Mouse (Mus musculus) forebrain, embryonic 13.5 days (tissue): ENCODE results near the gene H2-Q6. TPM values are rescaled to one million over a fixed set of nuclear protein-coding genes. Genes with fewer than 3 reads are reported as not detected.
"Not testable (repeated sequence)": the region's sequence is repeated elsewhere in the genome, so short reads cannot be mapped to it uniquely, and the experiment has no call there.

Experiments
- ATAC-seq: fragments of 200-750 bp; cut with Nextera tagmentation; 2 replicates; pipeline ENCODE4 v1.8.0; 2017
- H3K27ac ChIP-seq: fragments of 300-500 bp; sonication (generic); 2 replicates; pipeline ENCODE4 v1.5.1; 2015; ENCODE audit warnings: inconsistent platforms, mild to moderate bottlenecking, moderate library complexity
- H3K27me3 ChIP-seq: fragments of 300-500 bp; sonication (generic); 2 replicates; pipeline ENCODE4 v1.6.1; 2015; ENCODE audit warnings: mild to moderate bottlenecking, inconsistent platforms
- H3K36me3 ChIP-seq: fragments of 300-500 bp; sonication (generic); 2 replicates; pipeline ENCODE4 v1.6.1; 2015; ENCODE audit warnings: mild to moderate bottlenecking, inconsistent platforms; ENCODE audit not compliant: poor library complexity, severe bottlenecking
- H3K4me1 ChIP-seq: fragments of 300-500 bp; sonication (generic); 2 replicates; pipeline ENCODE4 v1.6.1; 2015; ENCODE audit warnings: inconsistent platforms
- H3K4me2 ChIP-seq: fragments of 300-500 bp; sonication (generic); 2 replicates; pipeline ENCODE4 v1.6.1; 2015; ENCODE audit warnings: inconsistent platforms, mild to moderate bottlenecking, moderate library complexity
- H3K4me3 ChIP-seq: fragments of 300-500 bp; sonication (generic); 2 replicates; pipeline ENCODE4 v1.5.1; 2015; ENCODE audit warnings: mild to moderate bottlenecking, inconsistent platforms
- H3K9ac ChIP-seq: fragments of 300-500 bp; sonication (generic); 2 replicates; pipeline ENCODE4 v1.6.1; 2015; ENCODE audit warnings: mild to moderate bottlenecking, inconsistent platforms
- H3K9me3 ChIP-seq: fragments of 300-500 bp; sonication (generic); replicated peaks from 2 replicates; pipeline ENCODE4 v1.6.1; 2016; ENCODE audit warnings: inconsistent platforms
- WGBS: fragments of 180-500 bp; shearing (Covaris S2); methylation state at CpG from one replicate; pipeline ENCODE4 v1.1.7; 2015; 5-methylcytosine and 5-hydroxymethylcytosine counted together
- polyA plus RNA-seq: library from polyadenylated mRNA; unstranded; fragments of >200 nt; fragmentation: Nextera tagmentation; extraction: Ambion mirVana; gene quantifications from 2 replicates; pipeline ENCODE4 v1.2.1, GENCODE M21; 2015

Gene H2-Q6
- polyA plus RNA-seq, 1 experiment from 2014 or later = 0.22 TPM

GRCm38 (mm10) chr17:35420206-35420810 lies 4.3 kb upstream of the H2-Q6 start:
- H3K36me3 ChIP-seq, H3K9ac ChIP-seq, ATAC-seq, H3K4me1 ChIP-seq, H3K27ac ChIP-seq, H3K4me3 ChIP-seq, H3K4me2 ChIP-seq, H3K9me3 ChIP-seq: not testable (repeated sequence)
- WGBS = 14% methylated on average over 11 of the region's 11 CpGs
- peaks cover 23% of the 10 kb centered on the region for H3K27me3 ChIP-seq

GRCm38 (mm10) chr17:35421331-35421730 lies 3.3 kb upstream of the H2-Q6 start:
- not testable (repeated sequence) for H3K9me3 ChIP-seq, H3K36me3 ChIP-seq, H3K4me2 ChIP-seq, ATAC-seq, H3K4me1 ChIP-seq, H3K4me3 ChIP-seq, H3K9ac ChIP-seq, H3K27ac ChIP-seq
- peaks cover 33% of the 10 kb centered on the region for H3K27me3 ChIP-seq
- 90% methylated on average over 4 of the region's 4 CpGs for WGBS

- not testable (repeated sequence) for H3K4me2 ChIP-seq, H3K36me3 ChIP-seq, ATAC-seq, H3K27ac ChIP-seq, H3K4me3 ChIP-seq, H3K9me3 ChIP-seq, H3K9ac ChIP-seq, H3K4me1 ChIP-seq
- 90% methylated on average over 5 of the region's 5 CpGs for WGBS
- H3K27me3 ChIP-seq = peaks cover 36% of the 10 kb centered on the region
Measured at GRCm38 (mm10) chr17:35422360-35422759, 2.3 kb upstream of the H2-Q6 start.

- not testable (repeated sequence) for H3K9ac ChIP-seq
Measured at GRCm38 (mm10) chr17:35423131-35423810, 1.4 kb upstream of the H2-Q6 start.

GRCm38 (mm10) chr17:35424106-35424505 lies 544 bp upstream of the H2-Q6 start:
- H3K4me3 ChIP-seq, ATAC-seq, H3K9ac ChIP-seq, H3K4me2 ChIP-seq, H3K36me3 ChIP-seq, H3K9me3 ChIP-seq, H3K27ac ChIP-seq, H3K4me1 ChIP-seq: not testable (repeated sequence)
- WGBS = 83% methylated on average over 3 of the region's 3 CpGs
- peaks cover 36% of the 10 kb centered on the region for H3K27me3 ChIP-seq

More at GRCm38 (mm10) chr17:35423131-35423810, 1.4 kb upstream of the H2-Q6 start:
- 83% methylated on average over 3 of the region's 3 CpGs for whole genome bisulfite sequencing
- not testable (repeated sequence) for H3K4me2 ChIP-seq, H3K4me3 ChIP-seq, H3K36me3 ChIP-seq, H3K4me1 ChIP-seq, H3K27ac ChIP-seq, ATAC-seq, H3K9me3 ChIP-seq
- H3K27me3 ChIP-seq = peaks cover 36% of the 10 kb centered on the region

- peak overlapping the region; percentile 63 for H3K4me2 ChIP-seq
- H3K27ac ChIP-seq, H3K9me3 ChIP-seq, H3K36me3 ChIP-seq, H3K9ac ChIP-seq, ATAC-seq, H3K4me1 ChIP-seq: not testable (repeated sequence)
- H3K4me3 ChIP-seq = peak overlapping the region; percentile 35
- H3K27me3 ChIP-seq = peaks cover 36% of the 10 kb centered on the region
- WGBS = 12% methylated on average over 28 of the region's 28 CpGs
Measured at GRCm38 (mm10) chr17:35425474-35425873, 824 bp downstream of the H2-Q6 start.

- 91% methylated on average over 6 of the region's 6 CpGs for WGBS
- not testable (repeated sequence) for ATAC-seq, H3K4me1 ChIP-seq, H3K4me3 ChIP-seq, H3K9ac ChIP-seq, H3K27ac ChIP-seq, H3K9me3 ChIP-seq, H3K36me3 ChIP-seq, H3K4me2 ChIP-seq
- H3K27me3 ChIP-seq = peaks cover 23% of the 10 kb centered on the region
Measured at GRCm38 (mm10) chr17:35428883-35429282, 4.2 kb downstream of the H2-Q6 start.

GRCm38 (mm10) chr17:35430671-35431070 lies 6.0 kb downstream of the H2-Q6 start:
- H3K27ac ChIP-seq, H3K9me3 ChIP-seq, ATAC-seq, H3K4me1 ChIP-seq, H3K36me3 ChIP-seq, H3K9ac ChIP-seq, H3K4me3 ChIP-seq, H3K4me2 ChIP-seq: not testable (repeated sequence)
- peaks cover 10% of the 10 kb centered on the region for H3K27me3 ChIP-seq
- 90% methylated on average over 6 of the region's 6 CpGs for WGBS

GRCm38 (mm10) chr17:35432167-35432566 lies 7.5 kb downstream of the H2-Q6 start:
- not testable (repeated sequence) for H3K4me2 ChIP-seq, H3K9ac ChIP-seq, H3K4me1 ChIP-seq, H3K9me3 ChIP-seq, H3K36me3 ChIP-seq, H3K27ac ChIP-seq, ATAC-seq, H3K27me3 ChIP-seq, H3K4me3 ChIP-seq
- WGBS = 84% methylated on average over 3 of the region's 3 CpGs

GRCm38 (mm10) chr17:35434836-35435235 lies 10.2 kb downstream of the H2-Q6 start:
- H3K27ac ChIP-seq, H3K4me3 ChIP-seq, H3K36me3 ChIP-seq, H3K9ac ChIP-seq, H3K4me2 ChIP-seq, H3K9me3 ChIP-seq, H3K4me1 ChIP-seq, ATAC-seq: not testable (repeated sequence)
- H3K27me3 ChIP-seq = peaks cover 12% of the 10 kb centered on the region
- WGBS = 8% methylated on average over 8 of the region's 8 CpGs

GRCm38 (mm10) chr17:35435577-35435976 lies 10.9 kb downstream of the H2-Q6 start:
- not testable (repeated sequence) for H3K9me3 ChIP-seq, H3K9ac ChIP-seq, H3K4me2 ChIP-seq, H3K4me1 ChIP-seq, H3K27ac ChIP-seq, ATAC-seq, H3K4me3 ChIP-seq, H3K36me3 ChIP-seq
- H3K27me3 ChIP-seq = peaks cover 18% of the 10 kb centered on the region
- 75% methylated on average over 3 of the region's 3 CpGs for WGBS

GRCm38 (mm10) chr17:35437386-35437936 lies 12.8 kb downstream of the H2-Q6 start:
- not testable (repeated sequence) for H3K9me3 ChIP-seq, H3K4me2 ChIP-seq, ATAC-seq, H3K9ac ChIP-seq, H3K36me3 ChIP-seq, H3K27ac ChIP-seq, H3K4me1 ChIP-seq, H3K4me3 ChIP-seq
- 68% methylated on average over 1 of the region's 1 CpGs for WGBS
- peaks cover 18% of the 10 kb centered on the region for H3K27me3 ChIP-seq
